Mouse (Mus musculus): ENCODE measurements at regions not wholly inside any gene's neighbourhood (a gene's known extent, or its start where the extent isn't known, plus 50 kb on each side); places are given as distances from the start of the nearest gene placed in this dataset.

- no peak for DNase-seq (ENCODE audit: low spot score in 2 of 2)
Measured at GRCm38 (mm10) chr10:96309766-96310165, 173.4 kb downstream of the Gm5426 start.

- DNase-seq (ENCODE audit: low spot score in 2 of 2), result no peak
Measured at GRCm38 (mm10) chr10:96325297-96325696, 188.9 kb downstream of the Gm5426 start.

DNA sequence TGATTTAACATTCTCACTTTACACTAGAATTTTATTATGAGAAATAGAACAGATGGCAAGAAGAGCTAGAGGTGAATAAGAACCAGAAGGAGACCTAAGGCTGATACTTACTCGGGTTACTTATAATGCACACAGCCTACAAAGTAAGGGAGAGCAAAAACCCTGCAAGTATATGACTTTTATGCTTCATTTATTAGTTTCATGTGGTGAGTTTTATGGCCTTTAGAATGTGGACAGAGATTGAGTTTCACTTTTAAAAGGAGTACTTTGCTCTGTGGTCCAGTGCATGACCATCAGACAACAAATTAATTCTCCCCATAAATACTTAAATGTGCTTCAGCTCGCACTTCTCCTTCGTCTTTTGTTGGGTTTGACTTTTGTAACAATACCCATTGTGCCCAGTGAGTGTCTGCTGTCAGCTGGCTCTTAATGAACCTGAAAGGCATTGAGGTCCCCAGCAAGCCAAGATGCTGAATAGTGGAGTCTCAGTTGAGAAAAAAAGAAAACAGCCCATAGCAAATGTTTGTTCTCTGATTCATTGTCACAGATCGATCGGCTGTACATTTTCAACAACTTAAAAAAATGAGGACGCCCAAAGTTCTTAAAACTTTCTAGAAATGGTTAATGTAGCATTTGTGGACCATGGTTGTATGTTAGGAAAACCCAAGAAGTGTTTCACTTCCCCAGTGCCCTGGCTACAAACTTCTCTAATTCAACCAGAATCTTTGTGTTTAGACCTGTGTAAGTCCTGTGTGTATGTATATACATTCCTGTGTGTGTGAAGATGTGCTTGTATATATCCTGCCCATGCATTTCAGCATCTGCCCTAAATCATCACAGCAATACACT, 194.5 kb downstream of the Gm5426 start:
- no peak for DNase-seq (ENCODE audit: low spot score in 2 of 2)

GRCm38 (mm10) chr10:96332731-96333201, 196.4 kb downstream of the Gm5426 start:
- DNase-seq (ENCODE audit: low spot score in 2 of 2), result peak in 1 of 2 experiments; percentile 8

DNA sequence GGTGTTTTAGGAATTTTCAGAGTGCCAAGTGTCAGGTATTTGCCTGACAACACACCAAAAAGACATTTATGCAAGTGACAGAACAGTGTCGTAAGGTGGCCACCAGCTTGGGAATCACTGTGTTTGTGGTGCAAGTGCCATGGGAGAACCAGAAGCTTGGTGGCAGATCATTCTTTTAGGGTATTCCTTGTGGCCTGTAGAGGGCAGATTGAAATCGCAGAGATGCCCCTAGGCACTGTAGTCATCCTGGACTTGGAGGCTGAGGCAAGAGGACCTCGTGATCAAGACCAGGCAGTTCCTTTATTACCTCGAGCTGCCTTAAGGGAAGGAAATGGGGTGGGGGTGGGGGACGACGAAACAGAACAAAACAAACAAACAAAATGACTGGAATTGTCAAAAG, 196.8 kb downstream of the Gm5426 start:
- peak in 1 of 2 experiments; percentile 10 for DNase-seq (ENCODE audit: low spot score in 2 of 2)

DNA sequence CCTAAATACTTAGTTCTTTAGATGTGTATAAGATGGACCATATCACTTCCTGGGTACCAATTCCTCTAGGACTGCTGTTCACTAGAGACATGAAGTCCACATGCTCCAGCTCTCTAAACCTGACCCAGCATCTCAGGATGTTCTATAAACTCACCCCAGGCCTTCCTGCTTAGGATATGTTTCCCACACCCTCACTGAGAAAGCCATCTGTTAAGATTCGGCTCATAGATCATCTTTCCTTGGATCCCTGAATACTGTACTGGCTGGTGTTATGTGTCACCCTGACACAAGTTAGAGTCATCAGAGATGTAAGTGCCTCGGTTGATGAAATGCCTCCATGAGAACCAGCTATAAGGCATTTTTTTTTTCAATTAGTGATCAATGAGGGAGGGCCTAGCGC, 199.9 kb downstream of the Gm5426 start:
- no peak for DNase-seq (ENCODE audit: low spot score in 2 of 2)

- no peak for DNase-seq (ENCODE audit: low spot score in 2 of 2)
Measured at GRCm38 (mm10) chr10:96337088-96337666, 200.8 kb downstream of the Gm5426 start.

GRCm38 (mm10) chr10:96337797-96338608, 201.6 kb downstream of the Gm5426 start:
- DNase-seq (ENCODE audit: low spot score in 2 of 2), result no peak

DNA sequence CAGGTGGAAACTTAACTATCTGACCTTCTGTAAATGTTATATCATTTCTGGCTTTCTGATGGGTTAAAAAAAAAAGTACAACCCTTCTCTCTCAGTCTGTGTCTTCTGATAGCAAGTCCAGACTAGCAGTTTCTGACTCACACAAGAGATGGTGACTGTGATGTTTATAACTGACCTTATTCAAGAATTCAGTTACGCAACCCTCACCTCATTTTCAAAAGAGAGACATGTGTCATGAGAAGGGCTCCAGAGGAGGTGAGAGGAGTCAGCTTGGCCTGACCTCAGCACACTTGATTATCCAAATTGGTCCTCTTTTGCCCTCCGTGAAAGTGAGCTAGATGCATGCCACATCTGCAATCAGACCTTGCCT, 202.2 kb downstream of the Gm5426 start:
- DNase-seq (ENCODE audit: low spot score in 2 of 2), result no peak

- DNase-seq (ENCODE audit: low spot score in 2 of 2), result no peak
Measured at GRCm38 (mm10) chr10:96342476-96342875, 206.1 kb downstream of the Gm5426 start.

- no peak for DNase-seq (ENCODE audit: low spot score in 2 of 2)
Measured at GRCm38 (mm10) chr10:96343666-96344065, 207.3 kb downstream of the Gm5426 start.

- no peak for DNase-seq (ENCODE audit: low spot score in 2 of 2)
Measured at GRCm38 (mm10) chr10:96350692-96351091, 214.3 kb downstream of the Gm5426 start.

DNA sequence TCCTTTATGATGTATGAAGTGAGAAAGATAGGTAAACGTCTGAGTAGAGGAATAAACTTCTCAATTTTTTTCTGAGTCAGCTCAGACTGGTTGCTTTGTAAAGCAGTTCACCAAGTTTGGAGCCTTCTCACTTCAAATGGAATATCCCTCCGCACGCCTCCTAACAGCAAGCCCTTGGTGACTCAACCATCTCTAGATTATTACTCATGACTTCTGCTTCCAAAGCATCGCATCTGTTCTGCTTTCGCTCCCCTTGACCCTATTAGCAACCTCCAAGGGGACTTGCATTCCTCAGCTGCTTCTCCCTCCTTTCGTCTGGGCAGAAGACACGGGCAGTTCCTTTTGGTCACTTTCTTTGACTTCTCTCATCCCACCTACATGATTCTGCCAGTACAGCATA, 214.9 kb downstream of the Gm5426 start:
- DNase-seq (ENCODE audit: low spot score in 2 of 2), result no peak

DNA sequence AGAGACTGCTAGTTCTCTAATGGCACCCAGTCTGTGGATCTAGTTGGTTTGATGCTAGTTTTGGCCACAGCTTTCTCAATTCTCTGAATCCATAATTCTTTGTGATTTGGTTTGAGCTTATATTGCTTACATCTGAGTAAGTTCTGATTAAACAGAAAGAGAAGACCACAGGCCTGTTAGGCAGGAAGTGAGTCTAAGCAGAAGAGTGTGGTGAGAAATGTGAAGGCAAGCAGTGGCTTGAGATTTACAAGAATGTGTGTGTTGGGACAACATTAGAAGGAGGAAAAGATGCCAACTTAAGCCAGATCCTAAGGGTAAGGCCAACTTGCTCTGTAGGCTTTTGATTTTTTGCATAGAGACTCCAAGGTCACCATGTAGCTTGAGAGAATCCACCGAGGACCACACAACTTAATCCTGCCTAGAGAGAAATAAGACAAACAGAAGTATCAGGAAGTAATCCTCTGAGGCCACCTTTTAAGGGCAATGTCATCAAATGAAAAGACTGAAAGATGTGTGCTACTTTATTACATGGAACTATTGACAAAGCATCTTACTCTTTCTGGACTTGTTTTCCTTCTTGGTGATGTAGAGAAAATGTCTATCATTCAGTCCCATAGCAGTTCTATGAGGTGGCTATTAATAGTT, 220.7 kb downstream of the Gm5426 start:
- DNase-seq (ENCODE audit: low spot score in 2 of 2), result no peak

GRCm38 (mm10) chr10:96357632-96358031, 221.2 kb downstream of the Gm5426 start:
- DNase-seq (ENCODE audit: low spot score in 2 of 2), result no peak

DNA sequence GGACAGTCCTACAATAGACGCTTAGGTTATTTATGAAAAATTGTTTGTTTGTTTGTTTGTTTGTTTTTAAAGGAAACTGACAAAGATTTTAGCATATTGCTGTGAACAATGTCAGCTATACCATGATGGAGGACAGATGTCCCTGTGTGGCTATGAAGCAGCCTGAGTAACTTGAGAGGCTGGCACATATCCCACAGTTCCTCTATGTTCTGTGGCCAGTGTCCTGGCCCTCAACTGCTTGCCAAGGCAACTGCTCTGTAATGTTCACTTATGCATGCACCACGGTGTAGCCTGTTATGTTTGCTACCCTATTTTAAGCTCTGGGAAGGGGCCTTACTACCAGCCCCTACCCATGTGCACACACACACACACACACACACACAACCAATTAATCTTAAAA, 222.6 kb downstream of the Gm5426 start:
- no peak for DNase-seq (ENCODE audit: low spot score in 2 of 2)

GRCm38 (mm10) chr10:96362211-96362610, 225.8 kb downstream of the Gm5426 start:
- no peak for DNase-seq (ENCODE audit: low spot score in 2 of 2)

- DNase-seq (ENCODE audit: low spot score in 2 of 2), result no peak
Measured at GRCm38 (mm10) chr10:96363867-96364266, 227.5 kb downstream of the Gm5426 start.

GRCm38 (mm10) chr10:96365101-96365500, 228.7 kb downstream of the Gm5426 start:
- no peak for DNase-seq (ENCODE audit: low spot score in 2 of 2)

- no peak for DNase-seq (ENCODE audit: low spot score in 2 of 2)
Measured at GRCm38 (mm10) chr10:96366871-96367270, 230.5 kb downstream of the Gm5426 start.

GRCm38 (mm10) chr10:96370547-96371320, 234.3 kb downstream of the Gm5426 start:
- peak in 1 of 2 experiments; percentile 4 for DNase-seq (ENCODE audit: low spot score in 2 of 2)
